Mouse (Mus musculus): ENCODE measurements around the gene U2af1l4. TPM values are rescaled to one million over a fixed set of nuclear protein-coding genes. Genes with fewer than 3 reads are reported as not detected.

Gene U2af1l4
- polyA plus RNA-seq, 1 experiment, result 71.1 TPM

DNA sequence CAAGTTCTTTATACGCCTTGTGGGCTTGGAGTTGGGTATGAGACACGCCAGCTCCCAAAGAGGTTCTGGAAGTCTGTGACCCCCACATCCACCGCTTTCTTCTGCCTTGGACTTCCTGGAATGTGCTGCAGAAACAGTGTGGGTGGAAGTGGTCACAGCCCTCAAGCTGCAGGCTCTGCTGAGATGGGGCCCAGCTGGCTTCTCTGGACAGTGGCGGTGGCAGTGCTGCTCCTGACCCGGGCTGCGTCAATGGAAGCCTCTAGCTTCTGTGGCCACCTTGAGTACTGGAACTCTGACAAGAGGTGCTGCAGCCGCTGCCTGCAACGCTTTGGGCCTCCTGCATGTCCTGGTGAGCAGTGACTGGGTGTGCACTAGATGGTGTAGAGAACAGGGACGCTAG is 2.9 kb downstream of the U2af1l4 start:
- Histone ChIP-seq H3K4me1 (ENCODE audit: control insufficient read depth, insufficient read depth, low read length) (peaks cover 2% of the 10 kb centered on the region; the same call in 1 of the 2 replicates), H3K27ac (ENCODE audit: control insufficient read depth, insufficient read depth, low read depth, low read length, poor library complexity) (no peak overlapping the region), H3K4me3 (replicated peaks; ENCODE audit: control insufficient read depth, low read depth, low read length) (no peak overlapping the region)
- 91% methylated on average over 9 of the region's 9 CpGs for WGBS
- TF ChIP-seq POLR2A (IDR thresholded peaks at IDR 0.05; ENCODE audit: borderline replicate concordance, control insufficient read depth, low read depth, low read length) (no peak), CTCF (IDR thresholded peaks at IDR 0.05; ENCODE audit: control insufficient read depth, insufficient read depth, low read length) (no peak)

DNA sequence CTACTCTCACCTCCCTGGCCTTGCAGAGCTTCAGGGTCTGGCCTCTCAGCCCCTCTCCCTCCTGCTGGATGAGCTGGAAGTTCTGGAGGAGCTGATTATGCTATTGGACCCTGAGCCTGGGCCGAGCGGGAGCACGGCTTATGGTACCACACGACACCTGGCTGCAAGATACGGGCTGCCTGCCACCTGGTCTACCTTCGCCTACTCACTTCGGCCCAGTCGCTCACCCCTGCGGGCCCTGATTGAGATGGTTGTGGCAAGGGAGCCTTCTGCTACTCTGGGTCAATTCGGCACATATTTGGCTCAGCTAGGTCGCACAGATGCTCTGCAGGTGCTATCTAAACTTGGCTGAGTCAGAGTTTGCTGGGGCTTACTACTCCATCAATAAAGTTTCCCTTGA is 4.5 kb downstream of the U2af1l4 start:
- 91% methylated on average over 11 of the region's 11 CpGs for WGBS
- no peak for TF ChIP-seq POLR2A (IDR thresholded peaks at IDR 0.05; ENCODE audit: borderline replicate concordance, control insufficient read depth, low read depth, low read length)
- no peak for TF ChIP-seq CTCF (IDR thresholded peaks at IDR 0.05; ENCODE audit: control insufficient read depth, insufficient read depth, low read length)
- Histone ChIP-seq H3K4me3 (replicated peaks; ENCODE audit: control insufficient read depth, low read depth, low read length) (no peak overlapping the region), H3K27ac (ENCODE audit: control insufficient read depth, insufficient read depth, low read depth, low read length, poor library complexity) (no peak overlapping the region), H3K4me1 (ENCODE audit: control insufficient read depth, insufficient read depth, low read length) (peaks cover 2% of the 10 kb centered on the region; the same call in 1 of the 2 replicates)

DNA sequence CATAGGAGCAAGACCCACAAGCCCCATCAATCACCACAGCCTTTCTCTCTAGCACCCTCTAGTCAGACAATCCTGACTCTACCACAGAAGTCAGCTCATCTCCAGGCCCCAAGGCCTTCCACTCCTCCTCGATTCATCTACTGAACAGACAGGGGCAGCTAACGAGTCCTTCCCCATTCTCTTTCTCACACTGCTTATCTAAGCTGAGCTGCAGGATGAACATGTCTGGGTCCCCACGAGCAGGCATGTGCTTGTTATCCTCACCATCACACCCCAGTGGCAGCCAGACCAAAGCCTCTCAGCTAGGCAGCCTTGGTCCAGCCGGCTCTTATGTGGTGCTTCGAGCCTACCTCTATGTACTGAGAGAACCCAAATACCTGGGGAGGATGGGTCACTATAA is 9.3 kb downstream of the U2af1l4 start:
- Histone ChIP-seq H3K27ac (ENCODE audit: control insufficient read depth, insufficient read depth, low read depth, low read length, poor library complexity) (peak overlapping the region; percentile 61), H3K4me1 (ENCODE audit: control insufficient read depth, insufficient read depth, low read length) (no peaks in the 10 kb centered on the region; the same call in 1 of the 2 replicates), H3K4me3 (replicated peaks; ENCODE audit: control insufficient read depth, low read depth, low read length) (no peak overlapping the region)
- TF ChIP-seq CTCF (IDR thresholded peaks at IDR 0.05; ENCODE audit: control insufficient read depth, insufficient read depth, low read length) (no peak), POLR2A (IDR thresholded peaks at IDR 0.05; ENCODE audit: borderline replicate concordance, control insufficient read depth, low read depth, low read length) (no peak)
- WGBS, result 60% methylated on average over 5 of the region's 5 CpGs

DNA sequence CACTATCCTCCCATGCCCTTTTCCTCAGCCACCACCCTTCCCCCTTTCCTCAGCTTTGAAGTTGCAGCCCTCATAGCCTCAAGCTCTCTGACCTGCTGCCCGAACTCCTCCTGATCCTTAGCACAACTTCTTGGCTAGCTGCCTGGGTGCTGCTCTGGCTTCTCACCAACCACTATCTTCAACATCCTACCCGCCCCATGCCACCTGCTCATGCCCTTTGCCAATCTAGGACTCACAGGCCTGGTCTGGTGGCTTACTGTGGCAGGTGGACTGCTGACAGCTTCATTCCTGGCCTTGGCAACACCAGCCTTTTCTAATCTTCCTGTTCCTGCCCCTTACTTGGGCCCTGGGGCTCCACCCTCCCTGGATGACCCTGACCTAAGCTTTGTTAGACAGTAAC is 9.9 kb downstream of the U2af1l4 start:
- no peak overlapping the region for H3K4me3 ChIP-seq (replicated peaks; ENCODE audit: control insufficient read depth, low read depth, low read length)
- TF ChIP-seq POLR2A (IDR thresholded peaks at IDR 0.05; ENCODE audit: borderline replicate concordance, control insufficient read depth, low read depth, low read length) (no peak), CTCF (IDR thresholded peaks at IDR 0.05; ENCODE audit: control insufficient read depth, insufficient read depth, low read length) (no peak)
- no peaks in the 10 kb centered on the region; the same call in 1 of the 2 replicates for H3K4me1 ChIP-seq (ENCODE audit: control insufficient read depth, insufficient read depth, low read length)
- H3K27ac ChIP-seq (ENCODE audit: control insufficient read depth, insufficient read depth, low read depth, low read length, poor library complexity), result peak overlapping the region; percentile 61
- 62% methylated on average over 2 of the region's 2 CpGs for WGBS

DNA sequence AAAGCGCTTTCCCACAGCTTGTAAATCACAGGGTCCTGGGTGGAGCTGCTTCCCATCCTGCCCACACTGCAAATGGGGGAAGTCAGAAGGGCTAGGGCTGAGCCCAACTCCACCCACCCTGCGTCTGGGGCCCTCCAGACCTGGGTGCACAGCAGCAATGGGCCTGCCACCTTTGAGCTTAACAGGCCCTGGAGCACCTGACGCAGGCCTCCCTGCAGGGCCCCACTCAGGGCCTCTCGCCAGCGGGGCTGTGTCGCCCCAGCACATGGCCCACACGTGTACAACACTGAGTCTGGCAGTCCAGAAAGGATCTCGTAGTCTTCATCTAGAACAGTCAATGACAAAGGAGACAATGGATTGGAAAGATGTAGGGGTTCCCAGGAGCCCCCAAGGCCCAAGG is 16.8 kb downstream of the U2af1l4 start:
- Histone ChIP-seq H3K27ac (ENCODE audit: control insufficient read depth, insufficient read depth, low read depth, low read length, poor library complexity) (no peak overlapping the region), H3K4me3 (replicated peaks; ENCODE audit: control insufficient read depth, low read depth, low read length) (no peak overlapping the region), H3K4me1 (ENCODE audit: control insufficient read depth, insufficient read depth, low read length) (no peaks in the 10 kb centered on the region)
- TF ChIP-seq POLR2A (IDR thresholded peaks at IDR 0.05; ENCODE audit: borderline replicate concordance, control insufficient read depth, low read depth, low read length), result no peak
- TF ChIP-seq CTCF (IDR thresholded peaks at IDR 0.05; ENCODE audit: control insufficient read depth, insufficient read depth, low read length), result no peak
- 92% methylated on average over 8 of the region's 8 CpGs for WGBS

DNA sequence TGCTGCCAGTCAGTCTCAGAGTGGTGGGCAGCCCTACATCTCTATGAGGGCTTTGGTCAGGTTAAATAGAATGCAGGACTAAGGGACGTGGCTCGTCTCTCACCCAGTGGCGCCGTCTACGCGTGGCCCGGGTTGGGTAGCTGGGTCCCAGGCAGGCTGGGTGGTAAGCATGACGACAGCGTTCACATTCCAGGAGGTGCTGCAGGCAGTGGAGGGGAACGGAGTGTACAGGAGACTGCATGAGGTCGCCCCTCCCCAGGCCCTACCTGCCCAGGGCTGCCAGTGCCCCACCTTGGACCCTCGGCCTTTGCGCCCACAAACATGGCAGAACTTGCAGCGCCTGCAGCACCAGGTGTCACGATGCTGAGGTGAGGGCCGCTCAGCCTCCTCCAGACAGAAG is 18.4 kb downstream of the U2af1l4 start:
- WGBS, result 96% methylated on average over 16 of the region's 16 CpGs
- H3K4me1 ChIP-seq (ENCODE audit: control insufficient read depth, insufficient read depth, low read length), result no peaks in the 10 kb centered on the region
- H3K4me3 ChIP-seq (replicated peaks; ENCODE audit: control insufficient read depth, low read depth, low read length), result no peak overlapping the region
- TF ChIP-seq CTCF (IDR thresholded peaks at IDR 0.05; ENCODE audit: control insufficient read depth, insufficient read depth, low read length), result no peak
- no peak for TF ChIP-seq POLR2A (IDR thresholded peaks at IDR 0.05; ENCODE audit: borderline replicate concordance, control insufficient read depth, low read depth, low read length)
- H3K27ac ChIP-seq (ENCODE audit: control insufficient read depth, insufficient read depth, low read depth, low read length, poor library complexity), result no peak overlapping the region

DNA sequence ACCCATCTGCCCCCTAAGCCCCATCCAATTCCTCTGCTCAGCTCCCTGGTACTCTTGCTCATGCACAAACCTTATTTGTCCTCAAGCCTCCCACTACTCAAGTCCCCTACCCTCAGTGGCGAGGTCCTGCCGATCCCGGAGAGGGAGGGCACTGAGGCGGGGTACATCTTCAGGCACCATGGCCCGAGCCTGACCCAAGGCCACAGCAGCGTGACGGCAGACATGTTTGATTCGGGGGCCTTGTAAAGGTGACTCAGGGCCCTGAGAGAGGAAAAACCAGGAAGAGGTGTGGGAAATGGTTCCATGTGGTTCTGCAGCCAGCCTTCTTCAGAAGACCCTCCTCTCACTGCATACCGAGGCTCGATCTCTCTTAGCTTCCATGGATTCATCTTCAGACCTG is 21.2 kb downstream of the U2af1l4 start:
- 95% methylated on average over 10 of the region's 10 CpGs for WGBS
- TF ChIP-seq POLR2A (IDR thresholded peaks at IDR 0.05; ENCODE audit: borderline replicate concordance, control insufficient read depth, low read depth, low read length), result no peak
- no peak for TF ChIP-seq CTCF (IDR thresholded peaks at IDR 0.05; ENCODE audit: control insufficient read depth, insufficient read depth, low read length)

DNA sequence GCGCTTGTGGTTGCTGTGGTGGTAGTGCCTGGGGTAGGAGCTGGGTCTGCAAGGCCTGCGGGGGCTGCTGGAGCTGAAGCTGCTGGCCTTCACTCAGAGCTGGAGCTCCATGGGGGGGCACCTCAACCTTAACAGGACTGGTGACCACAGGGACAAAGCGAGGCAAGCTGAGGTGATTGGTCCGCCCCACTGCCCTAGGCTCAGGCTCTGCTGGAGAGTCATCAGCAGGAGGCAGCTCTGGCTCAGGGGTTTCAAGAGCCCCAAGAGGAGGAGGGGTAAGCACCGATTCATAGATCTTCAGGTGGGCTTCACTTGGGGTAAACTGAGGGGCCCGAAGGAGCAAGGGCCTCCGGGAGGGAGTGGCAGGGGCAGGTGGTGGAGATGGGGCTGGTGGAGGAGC is 22.1 kb downstream of the U2af1l4 start:
- Histone ChIP-seq H3K4me3 (replicated peaks; ENCODE audit: control insufficient read depth, low read depth, low read length) (no peak overlapping the region), H3K4me1 (ENCODE audit: control insufficient read depth, insufficient read depth, low read length) (no peaks in the 10 kb centered on the region), H3K27ac (ENCODE audit: control insufficient read depth, insufficient read depth, low read depth, low read length, poor library complexity) (no peak overlapping the region)
- TF ChIP-seq CTCF (IDR thresholded peaks at IDR 0.05; ENCODE audit: control insufficient read depth, insufficient read depth, low read length) (no peak), POLR2A (IDR thresholded peaks at IDR 0.05; ENCODE audit: borderline replicate concordance, control insufficient read depth, low read depth, low read length) (peak; percentile 20; the same call in 1 of the 2 replicates)
- 94% methylated on average over 7 of the region's 7 CpGs for WGBS

More for the DNA sequence above, 21.2 kb downstream of the U2af1l4 start:
- no peaks in the 10 kb centered on the region for H3K4me1 ChIP-seq (ENCODE audit: control insufficient read depth, insufficient read depth, low read length)
- H3K4me3 ChIP-seq (replicated peaks; ENCODE audit: control insufficient read depth, low read depth, low read length), result no peak overlapping the region
- H3K27ac ChIP-seq (ENCODE audit: control insufficient read depth, insufficient read depth, low read depth, low read length, poor library complexity), result no peak overlapping the region

DNA sequence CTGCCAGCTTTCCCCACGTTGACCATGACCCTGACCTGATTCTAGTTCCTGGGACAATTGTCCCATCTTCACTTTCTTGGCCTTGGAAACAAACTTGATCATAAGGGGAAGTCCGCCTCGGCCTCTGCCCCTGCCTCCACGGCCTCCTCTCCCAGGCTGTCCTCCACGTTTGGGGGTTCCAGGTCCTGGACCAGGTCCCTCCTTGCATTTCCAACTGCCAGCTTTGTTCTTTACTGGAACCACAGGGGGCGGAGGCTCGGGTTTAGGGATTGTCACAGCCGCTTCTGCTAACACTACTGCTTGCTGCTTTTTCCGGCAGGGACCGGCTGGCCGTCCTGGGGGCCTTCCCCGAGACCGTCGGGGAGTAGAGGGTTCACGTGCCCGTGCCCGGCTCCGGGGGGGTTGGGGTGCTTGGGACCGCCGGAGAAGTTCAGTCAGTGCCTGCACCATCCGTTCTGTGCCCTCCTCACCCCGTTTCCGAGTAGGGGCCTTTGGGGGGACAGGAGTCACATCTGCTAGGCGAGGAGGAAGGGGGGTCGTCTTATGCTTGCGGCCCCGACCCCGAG is 23.4 kb downstream of the U2af1l4 start:
- Histone ChIP-seq H3K4me1 (ENCODE audit: control insufficient read depth, insufficient read depth, low read length) (no peaks in the 10 kb centered on the region), H3K4me3 (replicated peaks; ENCODE audit: control insufficient read depth, low read depth, low read length) (no peak overlapping the region), H3K27ac (ENCODE audit: control insufficient read depth, insufficient read depth, low read depth, low read length, poor library complexity) (no peak overlapping the region; the same call in 1 of the 2 replicates)
- TF ChIP-seq CTCF (IDR thresholded peaks at IDR 0.05; ENCODE audit: control insufficient read depth, insufficient read depth, low read length) (no peak), POLR2A (IDR thresholded peaks at IDR 0.05; ENCODE audit: borderline replicate concordance, control insufficient read depth, low read depth, low read length) (no peak)
- 93% methylated on average over 28 of the region's 28 CpGs for WGBS
